Mouse (Mus musculus) heart, embryonic 12.5 days (tissue): Measurements from ENCODE around the gene Spata31d1b. TPM values are rescaled to one million over a fixed set of nuclear protein-coding genes. Genes with fewer than 3 reads are reported as not detected.
"Not testable (repeated sequence)": the region's sequence is repeated elsewhere in the genome, so short reads cannot be mapped to it uniquely, and the experiment has no call there.

Experiments
- ATAC-seq: fragments of 200-750 bp; cut with Nextera tagmentation; 2 replicates; pipeline ENCODE4 v1.8.0; 2017; ENCODE audit warnings: moderate TSS enrichment, moderate library complexity; ENCODE audit not compliant: insufficient number of reproducible peaks, low FRiP score
- H3K27ac ChIP-seq: fragments of 300-500 bp; sonication (generic); 2 replicates; pipeline ENCODE4 v1.5.1; 2016; ENCODE audit warnings: mild to moderate bottlenecking, moderate library complexity; ENCODE audit not compliant: poor library complexity, severe bottlenecking
- H3K27me3 ChIP-seq: fragments of 300-500 bp; sonication (generic); replicated peaks from 2 replicates; pipeline ENCODE4 v1.6.1; 2016; ENCODE audit warnings: mild to moderate bottlenecking, moderate library complexity
- H3K36me3 ChIP-seq: fragments of 300-500 bp; sonication (generic); 2 replicates; pipeline ENCODE4 v1.6.1; 2016; ENCODE audit warnings: mild to moderate bottlenecking, moderate library complexity
- H3K4me1 ChIP-seq: fragments of 300-500 bp; sonication (generic); replicated peaks from 2 replicates; pipeline ENCODE4 v1.6.1; 2016; ENCODE audit warnings: mild to moderate bottlenecking
- H3K4me2 ChIP-seq: fragments of 300-500 bp; sonication (generic); 2 replicates; pipeline ENCODE4 v1.6.1; 2016; ENCODE audit warnings: mild to moderate bottlenecking, moderate library complexity
- H3K4me3 ChIP-seq: fragments of 300-500 bp; sonication (generic); 2 replicates; pipeline ENCODE4 v1.5.1; 2016; ENCODE audit warnings: mild to moderate bottlenecking
- H3K9ac ChIP-seq: fragments of 300-500 bp; sonication (generic); 2 replicates; pipeline ENCODE4 v1.6.1; 2016; ENCODE audit warnings: mild to moderate bottlenecking, moderate library complexity
- H3K9me3 ChIP-seq: fragments of 300-500 bp; sonication (generic); replicated peaks from 2 replicates; pipeline ENCODE4 v1.6.1; 2016; ENCODE audit warnings: mild to moderate bottlenecking, moderate library complexity
- WGBS: fragments of 180-500 bp; shearing (Covaris S2); methylation state at CpG from one replicate; pipeline ENCODE4 v1.1.7; 2016; 5-methylcytosine and 5-hydroxymethylcytosine counted together
- polyA plus RNA-seq: library from polyadenylated mRNA; unstranded; fragments of >200 nt; fragmentation: Nextera tagmentation; extraction: Ambion mirVana; gene quantifications from 2 replicates; pipeline ENCODE4 v1.2.1, GENCODE M21; 2016

Spata31d1b gene
- polyA plus RNA-seq, 1 experiment from 2014 or later: not detected

DNA sequence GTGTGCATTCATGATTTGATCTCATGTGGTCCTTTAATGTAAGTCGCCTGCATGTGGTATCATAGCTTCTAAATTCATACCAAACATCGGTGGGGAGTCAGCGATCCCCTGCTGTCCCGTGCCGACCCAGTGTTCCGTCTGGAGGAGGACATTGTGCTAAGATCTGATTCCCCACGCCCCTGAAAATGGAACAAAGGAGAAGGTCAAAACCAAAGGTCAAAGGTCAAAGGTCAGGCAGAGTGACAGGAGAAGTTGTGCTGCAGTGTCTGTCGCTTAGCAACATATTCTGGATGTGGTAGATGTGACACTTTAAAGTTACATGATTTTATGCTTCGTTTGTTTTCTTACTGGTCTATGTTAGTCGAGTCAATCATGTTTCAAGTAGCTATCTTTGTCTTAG, 20.6 kb upstream of the Spata31d1b start:
- H3K9me3 ChIP-seq: no peaks in the 10 kb centered on the region
- no peaks in the 10 kb centered on the region for H3K36me3 ChIP-seq

GRCm38 (mm10) chr13:59694008-59694407, 18.1 kb upstream of the Spata31d1b start, which contains the start of gene 4921517D22Rik:
TSS of gene 4921517D22Rik (minus strand) at chr13:59694108.
- no peak within 1 kb of the TSS for H3K27ac ChIP-seq
- no peaks in the 10 kb centered on the region for H3K36me3 ChIP-seq
- no peaks in the 10 kb centered on the region for H3K9me3 ChIP-seq
- no peak for ATAC-seq
- no peak within 1 kb of the TSS for H3K4me2 ChIP-seq
- H3K9ac ChIP-seq: no peak within 1 kb of the TSS
- H3K4me3 ChIP-seq: no peak within 1 kb of the TSS
- H3K4me1 ChIP-seq: 0 out of 2 replicates have a peak, but pooled peaks cover 4% of the 10 kb centered on the region
- WGBS: 77% methylated on average over 3 of the region's 3 CpGs
- no peaks in the 10 kb centered on the region for H3K27me3 ChIP-seq

More for the DNA sequence above, 20.6 kb upstream of the Spata31d1b start:
- Histone ChIP-seq H3K9ac (no peak overlapping the region), H3K4me3 (no peak overlapping the region), H3K4me2 (no peak overlapping the region), H3K4me1 (peaks cover 10% of the 10 kb centered on the region; the same call in 1 of the 2 replicates), H3K27me3 (no peaks in the 10 kb centered on the region), H3K27ac (no peak overlapping the region)
- ATAC-seq: no peak
- 83% methylated on average over 10 of the region's 10 CpGs for WGBS

- ATAC-seq: no peak
- Histone ChIP-seq H3K4me1 (no peaks in the 10 kb centered on the region), H3K9ac (no peak overlapping the region), H3K27me3 (no peaks in the 10 kb centered on the region), H3K9me3 (no peaks in the 10 kb centered on the region), H3K4me3 (no peak overlapping the region), H3K27ac (no peak overlapping the region), H3K36me3 (no peaks in the 10 kb centered on the region), H3K4me2 (no peak overlapping the region)
- 85% methylated on average over 7 of the region's 7 CpGs for WGBS
Measured at GRCm38 (mm10) chr13:59695781-59696180, 16.3 kb upstream of the Spata31d1b start.

DNA sequence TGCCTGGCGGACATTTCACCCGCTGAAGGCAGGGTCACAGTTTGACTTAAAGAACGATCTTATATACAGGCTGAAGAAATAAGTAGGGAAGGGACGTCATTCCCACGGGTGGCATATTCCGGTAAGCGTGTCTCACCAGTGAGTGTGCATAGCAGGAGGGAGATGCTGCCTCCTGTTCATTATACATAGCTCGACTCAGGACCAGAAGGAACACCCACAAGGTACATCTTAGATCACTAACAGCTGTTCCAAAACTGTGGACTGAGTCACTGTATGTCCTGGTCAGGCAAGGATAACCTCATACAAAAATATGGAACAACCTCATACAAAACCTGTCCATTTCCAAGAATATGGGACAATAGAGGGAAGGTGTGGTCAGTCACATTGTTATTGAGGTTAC, 13.0 kb upstream of the Spata31d1b start:
- H3K27me3 ChIP-seq: peaks cover 11% of the 10 kb centered on the region
- H3K4me1 ChIP-seq: peaks cover 4% of the 10 kb centered on the region
- no peak overlapping the region for H3K4me2 ChIP-seq
- no peak overlapping the region for H3K27ac ChIP-seq
- no peaks in the 10 kb centered on the region for H3K36me3 ChIP-seq
- H3K9ac ChIP-seq: no peak overlapping the region
- WGBS: 90% methylated on average over 8 of the region's 8 CpGs
- H3K9me3 ChIP-seq: no peaks in the 10 kb centered on the region
- ATAC-seq: no peak
- H3K4me3 ChIP-seq: no peak overlapping the region

GRCm38 (mm10) chr13:59700137-59700536, 11.9 kb upstream of the Spata31d1b start:
- peak; percentile 48; the same call in 1 of the 2 replicates for ATAC-seq
- WGBS: 43% methylated on average over 1 of the region's 1 CpGs
- H3K4me3 ChIP-seq, H3K9ac ChIP-seq, H3K4me2 ChIP-seq, H3K9me3 ChIP-seq, H3K36me3 ChIP-seq, H3K27ac ChIP-seq: not testable (repeated sequence)
- H3K4me1 ChIP-seq: peaks cover 12% of the 10 kb centered on the region
- peaks cover 11% of the 10 kb centered on the region for H3K27me3 ChIP-seq

DNA sequence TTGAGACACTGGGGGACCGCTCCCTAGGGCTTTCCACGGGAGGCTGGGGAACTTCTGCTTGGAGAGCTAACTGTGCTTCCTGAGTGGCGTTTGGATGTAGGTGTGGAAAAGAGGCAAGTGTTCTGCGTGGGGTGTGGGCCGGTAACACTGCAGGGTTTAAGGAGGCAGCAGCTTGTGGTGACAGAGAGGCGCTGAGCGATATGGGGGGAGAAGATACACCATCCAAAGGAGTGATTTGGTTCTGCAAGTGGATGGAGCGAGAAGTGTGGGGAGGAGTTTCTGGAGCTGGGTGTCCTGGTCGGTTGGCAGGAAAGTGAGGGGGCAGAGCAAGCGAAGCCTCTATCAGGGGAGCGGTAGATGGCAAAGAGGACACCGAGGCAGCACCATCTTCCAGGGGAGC, 8.6 kb upstream of the Spata31d1b start:
- H3K4me2 ChIP-seq: no peak overlapping the region
- ATAC-seq: no peak
- H3K36me3 ChIP-seq: no peaks in the 10 kb centered on the region
- no peak overlapping the region for H3K9ac ChIP-seq
- peaks cover 12% of the 10 kb centered on the region for H3K4me1 ChIP-seq
- 70% methylated on average over 12 of the region's 12 CpGs for WGBS
- H3K9me3 ChIP-seq: no peaks in the 10 kb centered on the region
- H3K27me3 ChIP-seq: peaks cover 11% of the 10 kb centered on the region
- no peak overlapping the region for H3K4me3 ChIP-seq
- H3K27ac ChIP-seq: no peak overlapping the region

- Histone ChIP-seq H3K27ac (no peak overlapping the region), H3K9me3 (no peaks in the 10 kb centered on the region), H3K4me2 (peak overlapping the region; percentile 31; the same call in 1 of the 2 replicates), H3K4me3 (no peak overlapping the region), H3K9ac (no peak overlapping the region), H3K27me3 (peaks cover 11% of the 10 kb centered on the region), H3K36me3 (no peaks in the 10 kb centered on the region), H3K4me1 (peaks cover 12% of the 10 kb centered on the region)
- peak; percentile 60 for ATAC-seq
- 29% methylated on average over 12 of the region's 12 CpGs for WGBS
Measured at GRCm38 (mm10) chr13:59704562-59704961, 7.5 kb upstream of the Spata31d1b start.

DNA sequence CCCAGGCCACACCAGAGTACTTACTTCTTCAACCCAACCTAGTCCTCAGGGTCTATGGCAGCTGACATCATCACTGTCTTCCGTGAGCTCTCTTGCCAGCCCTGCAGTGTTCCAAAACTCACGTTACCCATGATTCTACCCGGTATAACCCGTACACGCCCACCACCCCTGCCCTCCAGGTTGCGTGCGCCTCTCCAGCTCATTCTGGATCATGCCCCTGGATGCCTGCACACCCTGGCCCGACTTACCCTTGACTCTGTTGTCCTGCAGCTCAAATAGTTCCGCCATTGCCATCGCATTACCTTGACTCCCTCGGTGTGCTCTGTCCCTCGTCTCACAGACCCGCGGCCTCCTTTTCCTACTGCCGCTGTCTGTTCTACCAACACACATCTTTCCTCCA, 1.9 kb upstream of the Spata31d1b start, which contains the start of gene Spata31d1a:
Gene Spata31d1a (minus strand): TSS at position 101 of the 400 bp plus-strand sequence.
- Histone ChIP-seq H3K27me3 (0 out of 2 replicates have a peak, but pooled peaks cover 9% of the 10 kb centered on the region), H3K27ac (no peak within 1 kb of the TSS), H3K4me3 (no peak within 1 kb of the TSS), H3K9me3 (no peaks in the 10 kb centered on the region), H3K36me3 (no peaks in the 10 kb centered on the region), H3K9ac (no peak within 1 kb of the TSS), H3K4me1 (no peaks in the 10 kb centered on the region), H3K4me2 (no peak within 1 kb of the TSS)
- 85% methylated on average over 15 of the region's 15 CpGs for WGBS
- no peak for ATAC-seq

- Histone ChIP-seq H3K9me3 (no peaks in the 10 kb centered on the region), H3K4me1 (no peaks in the 10 kb centered on the region), H3K4me2 (no peak overlapping the region), H3K27ac (no peak overlapping the region), H3K27me3 (0 out of 2 replicates have a peak, but pooled peaks cover 9% of the 10 kb centered on the region), H3K4me3 (no peak overlapping the region), H3K36me3 (no peaks in the 10 kb centered on the region), H3K9ac (no peak overlapping the region)
- WGBS: 40% methylated on average over 3 of the region's 3 CpGs
- ATAC-seq: no peak
Measured at GRCm38 (mm10) chr13:59713710-59714109, 1.6 kb downstream of the Spata31d1b start.

DNA sequence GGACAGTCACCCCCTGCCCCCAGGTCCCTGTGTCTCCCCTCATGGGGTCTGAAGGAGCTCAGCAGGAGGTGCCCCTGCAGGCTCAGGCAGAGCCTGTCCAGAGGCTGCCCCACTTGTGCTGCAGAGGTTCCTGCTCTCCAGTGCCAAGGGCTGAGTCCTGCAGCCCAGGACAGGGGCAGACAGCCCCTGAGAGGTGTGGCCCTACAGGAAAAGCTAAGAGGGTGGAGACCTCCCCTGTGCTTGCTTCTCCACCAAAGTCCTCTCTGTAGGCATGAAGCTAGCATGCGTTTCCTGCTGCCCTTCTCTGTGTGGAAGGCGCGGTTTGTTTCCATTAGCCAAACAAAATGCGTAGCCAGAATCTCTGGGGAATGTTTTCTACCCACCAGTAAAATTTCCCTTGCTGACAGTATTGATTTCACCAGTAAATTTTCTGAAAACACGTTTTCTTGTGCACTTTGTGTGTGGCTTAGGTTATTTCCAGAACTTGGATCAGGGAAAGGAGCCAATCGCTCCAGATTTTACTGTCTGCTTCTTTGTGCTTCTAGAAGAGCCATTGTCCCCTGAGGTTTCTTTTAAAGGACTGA, 6.9 kb downstream of the Spata31d1b start:
- H3K9me3 ChIP-seq: not testable (repeated sequence)

GRCm38 (mm10) chr13:59719475-59719874, 7.4 kb downstream of the Spata31d1b start:
- no peak overlapping the region for H3K4me3 ChIP-seq
- 0 out of 2 replicates have a peak overlapping the region, but pooled peaks have one; percentile 20 for H3K27ac ChIP-seq
- no peaks in the 10 kb centered on the region for H3K4me1 ChIP-seq
- ATAC-seq: no peak
- WGBS: 89% methylated on average over 1 of the region's 1 CpGs
- H3K9me3 ChIP-seq: no peaks in the 10 kb centered on the region
- no peak overlapping the region for H3K4me2 ChIP-seq
- H3K9ac ChIP-seq: no peak overlapping the region
- 0 out of 2 replicates have a peak, but pooled peaks cover under 1% of the 10 kb centered on the region for H3K27me3 ChIP-seq
- H3K36me3 ChIP-seq: no peaks in the 10 kb centered on the region

More for the DNA sequence above, 6.9 kb downstream of the Spata31d1b start:
- peak; percentile 49 for ATAC-seq
- not testable (repeated sequence) for H3K4me2 ChIP-seq, H3K9ac ChIP-seq, H3K27me3 ChIP-seq, H3K36me3 ChIP-seq, H3K4me3 ChIP-seq, H3K4me1 ChIP-seq
- 33% methylated on average over 6 of the region's 6 CpGs for WGBS
- H3K27ac ChIP-seq: 0 out of 2 replicates have a peak overlapping the region, but pooled peaks have one; percentile 20
